Mouse (Mus musculus) urinary bladder, postnatal 14 days (tissue): ENCODE data around the gene Isoc2a.

Experiments used
- DNase-seq: peaks from one replicate; pipeline ENCODE4 v3.0.0; 2021; ENCODE audit warnings: low spot score

Gene Isoc2a

DNA sequence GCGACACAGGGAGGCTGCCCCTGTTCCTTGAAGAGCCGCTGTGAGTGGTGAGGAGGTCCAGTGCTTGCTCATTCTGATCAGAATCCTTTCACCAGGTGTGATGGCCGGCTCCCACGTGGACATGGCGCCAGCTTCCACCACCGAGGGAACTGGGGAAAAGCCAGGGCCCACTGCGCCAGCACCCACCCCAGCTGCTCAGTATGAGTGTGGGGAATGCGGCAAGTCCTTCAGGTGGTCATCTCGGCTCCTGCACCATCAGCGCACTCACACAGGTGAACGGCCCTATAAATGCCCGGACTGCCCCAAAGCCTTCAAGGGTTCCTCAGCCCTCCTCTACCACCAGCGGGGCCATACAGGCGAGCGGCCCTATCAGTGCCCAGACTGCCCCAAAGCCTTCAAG, 41.7 kb downstream of the Isoc2a start:
- no peak for DNase-seq

DNA sequence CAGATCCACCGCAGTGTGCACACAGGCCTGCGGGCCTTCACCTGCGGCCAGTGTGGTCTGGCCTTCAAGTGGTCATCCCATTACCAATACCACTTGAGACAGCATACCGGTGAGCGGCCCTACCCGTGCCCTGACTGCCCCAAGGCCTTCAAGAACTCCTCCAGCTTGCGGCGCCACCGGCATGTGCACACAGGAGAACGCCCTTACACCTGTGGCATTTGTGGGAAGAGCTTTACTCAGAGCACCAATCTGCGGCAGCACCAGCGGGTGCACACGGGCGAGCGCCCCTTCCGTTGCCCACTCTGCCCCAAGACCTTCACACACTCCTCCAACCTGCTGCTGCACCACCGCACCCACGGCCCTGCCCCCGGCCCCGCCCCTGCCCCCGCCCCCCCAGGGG, 42.1 kb downstream of the Isoc2a start:
- no peak for DNase-seq

DNA sequence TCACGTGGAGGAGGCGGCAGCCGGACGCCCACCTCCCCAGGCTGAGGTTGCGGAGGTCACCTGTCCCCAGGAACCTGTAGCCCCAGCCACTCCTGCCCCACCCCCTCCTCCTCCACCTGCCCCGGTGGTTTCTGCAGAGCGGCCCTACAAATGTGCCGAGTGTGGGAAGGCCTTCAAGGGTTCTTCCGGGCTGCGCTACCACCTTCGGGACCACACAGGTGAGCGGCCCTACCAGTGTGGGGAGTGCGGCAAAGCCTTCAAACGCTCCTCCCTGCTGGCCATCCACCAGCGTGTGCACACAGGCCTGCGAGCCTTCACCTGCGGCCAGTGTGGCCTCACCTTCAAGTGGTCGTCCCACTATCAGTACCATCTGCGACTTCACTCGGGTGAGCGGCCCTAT, 43.0 kb downstream of the Isoc2a start:
- no peak for DNase-seq

DNA sequence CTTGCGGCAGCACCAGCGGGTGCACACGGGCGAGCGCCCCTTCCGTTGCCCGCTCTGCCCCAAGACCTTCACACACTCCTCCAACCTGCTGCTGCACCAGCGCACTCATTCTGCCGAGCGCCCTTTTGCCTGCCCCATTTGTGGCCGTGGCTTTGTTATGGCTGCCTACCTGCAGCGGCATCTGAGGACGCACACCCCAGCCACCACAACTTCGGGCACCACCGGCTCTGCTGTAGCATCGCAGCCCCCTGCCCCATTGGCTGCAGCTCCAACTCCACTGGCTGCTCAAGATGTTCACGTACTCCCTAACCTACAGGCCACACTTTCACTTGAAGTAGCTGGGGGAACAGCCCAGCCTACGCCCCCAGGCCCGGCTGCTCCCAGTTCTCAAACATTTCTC, 43.5 kb downstream of the Isoc2a start:
- no peak for DNase-seq

DNA sequence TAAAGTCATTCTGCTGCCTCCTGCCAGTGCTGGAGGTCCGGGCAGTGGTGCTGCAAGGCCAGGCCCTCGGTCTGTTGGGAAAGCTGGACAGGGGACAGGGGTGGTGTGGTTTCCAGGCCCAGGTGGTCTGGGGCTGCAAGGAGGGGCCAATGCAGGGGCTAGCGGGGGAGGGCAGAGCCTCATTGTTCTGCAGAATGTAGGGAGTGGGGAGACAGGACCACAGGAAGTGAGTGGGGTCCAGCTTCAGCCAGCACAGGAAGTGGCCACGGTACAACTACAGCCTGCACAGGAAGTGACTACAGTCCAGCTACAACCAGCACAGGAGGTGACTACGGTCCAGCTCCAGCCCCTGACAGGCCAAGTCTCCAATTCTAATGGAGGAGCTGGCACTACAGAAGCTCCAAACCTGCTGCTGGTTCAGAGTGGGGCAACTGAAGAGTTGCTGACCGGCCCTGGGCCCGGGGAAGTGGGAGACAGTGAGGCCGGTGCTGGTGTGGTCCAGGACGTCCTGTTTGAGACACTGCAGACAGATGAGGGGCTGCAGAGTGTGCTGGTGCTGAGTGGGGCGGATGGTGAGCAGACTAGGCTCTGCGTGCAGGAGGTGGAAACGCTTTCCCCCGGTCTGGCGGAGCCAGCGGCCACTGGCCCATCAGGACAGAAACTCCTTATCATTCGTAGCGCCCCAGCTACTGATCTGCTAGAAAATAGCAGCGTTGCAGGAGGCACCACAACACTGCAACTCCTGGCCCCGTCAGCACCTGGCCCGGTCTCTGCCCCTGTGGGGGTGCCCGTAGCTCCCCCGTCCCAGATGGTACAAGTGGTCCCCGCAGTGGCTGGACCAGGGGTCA, 44.2 kb downstream of the Isoc2a start:
- DNase-seq = no peak

DNA sequence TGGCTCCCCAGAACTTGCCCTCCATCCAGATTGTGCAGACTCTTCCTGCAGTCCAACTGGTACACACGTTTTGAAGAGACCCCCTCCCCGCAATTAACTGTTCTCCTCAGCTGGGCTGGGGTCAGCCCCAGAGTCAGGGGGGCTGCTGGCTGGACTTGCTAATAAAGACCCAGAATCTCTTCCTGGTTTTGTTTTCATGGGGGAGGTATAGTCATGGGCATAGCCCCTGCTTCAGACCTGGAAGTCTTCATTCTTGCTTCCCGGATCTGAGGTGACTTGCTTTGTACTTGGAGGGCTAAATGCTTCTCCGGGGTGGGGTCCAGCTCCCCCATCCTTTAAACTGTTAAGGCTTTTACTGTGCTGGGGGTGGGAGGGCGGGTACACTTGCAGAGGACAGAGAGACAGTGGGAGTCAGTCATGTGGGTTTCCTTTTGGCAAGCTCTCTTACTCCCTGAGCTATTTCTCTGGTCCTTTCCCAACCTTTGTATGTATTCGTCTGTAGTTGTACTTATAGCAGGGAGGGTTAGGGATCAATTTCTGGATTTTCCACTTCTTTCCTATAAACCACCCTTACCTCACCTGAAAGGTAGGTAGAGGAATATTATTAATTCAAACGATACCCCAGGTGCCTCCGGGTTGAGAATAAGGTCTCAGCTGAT, 45.0 kb downstream of the Isoc2a start, which contains the start of gene Nat14:
Nat14 (plus strand) TSS at position 205 of the 659 bp plus-strand sequence.
- DNase-seq = no peak

DNA sequence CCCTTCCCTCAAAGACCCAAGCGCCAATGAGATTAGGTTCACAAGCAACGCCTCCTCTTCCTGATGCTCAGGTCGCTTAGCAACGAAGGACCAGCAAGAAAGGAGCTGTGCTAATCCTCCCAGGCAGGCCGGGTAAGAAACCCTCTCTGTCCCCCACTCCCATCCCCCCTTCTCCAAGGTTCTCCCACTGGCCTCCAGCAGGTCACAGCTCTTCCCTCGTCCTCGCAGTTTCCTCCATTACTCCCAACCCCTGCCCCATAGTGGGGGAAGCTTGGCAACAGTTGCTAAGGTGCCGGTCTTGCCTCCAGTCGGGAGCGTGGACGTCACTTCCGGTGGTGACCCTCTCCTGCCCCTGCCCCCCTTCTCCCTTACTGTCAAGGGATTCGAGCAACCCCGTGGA, 45.6 kb downstream of the Isoc2a start:
- DNase-seq = peak; percentile 51

DNA sequence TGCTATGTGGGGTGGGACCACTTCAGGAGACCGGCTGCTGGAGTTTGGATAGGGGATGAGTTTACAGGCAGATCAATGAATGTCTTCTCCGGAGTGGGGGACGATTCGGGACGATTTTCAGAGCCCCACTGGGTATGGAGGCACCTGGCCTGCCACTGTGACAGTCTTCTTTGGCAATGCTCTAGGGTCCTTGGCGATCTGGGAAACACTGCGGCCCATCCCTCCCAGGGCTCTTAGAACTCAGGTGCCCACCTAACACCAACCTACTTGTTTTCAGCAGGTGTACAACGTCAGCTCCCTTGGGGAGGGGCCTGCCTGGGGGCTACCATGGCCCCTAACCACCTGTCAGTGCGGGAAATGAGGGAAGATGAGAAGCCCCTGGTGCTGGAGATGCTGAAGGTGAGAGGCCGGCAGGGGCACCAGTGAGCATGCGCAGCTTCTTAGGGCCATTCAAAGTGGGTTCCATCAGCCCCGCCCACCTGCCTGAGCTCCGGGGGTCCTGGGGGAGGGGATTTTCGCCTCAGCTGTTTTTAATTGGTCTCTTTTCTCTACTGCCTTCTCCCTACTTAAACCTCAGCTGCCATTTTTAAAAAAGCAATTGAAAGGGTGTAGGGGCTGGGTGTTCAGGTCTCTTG, 46.1 kb downstream of the Isoc2a start:
- DNase-seq = no peak

DNA sequence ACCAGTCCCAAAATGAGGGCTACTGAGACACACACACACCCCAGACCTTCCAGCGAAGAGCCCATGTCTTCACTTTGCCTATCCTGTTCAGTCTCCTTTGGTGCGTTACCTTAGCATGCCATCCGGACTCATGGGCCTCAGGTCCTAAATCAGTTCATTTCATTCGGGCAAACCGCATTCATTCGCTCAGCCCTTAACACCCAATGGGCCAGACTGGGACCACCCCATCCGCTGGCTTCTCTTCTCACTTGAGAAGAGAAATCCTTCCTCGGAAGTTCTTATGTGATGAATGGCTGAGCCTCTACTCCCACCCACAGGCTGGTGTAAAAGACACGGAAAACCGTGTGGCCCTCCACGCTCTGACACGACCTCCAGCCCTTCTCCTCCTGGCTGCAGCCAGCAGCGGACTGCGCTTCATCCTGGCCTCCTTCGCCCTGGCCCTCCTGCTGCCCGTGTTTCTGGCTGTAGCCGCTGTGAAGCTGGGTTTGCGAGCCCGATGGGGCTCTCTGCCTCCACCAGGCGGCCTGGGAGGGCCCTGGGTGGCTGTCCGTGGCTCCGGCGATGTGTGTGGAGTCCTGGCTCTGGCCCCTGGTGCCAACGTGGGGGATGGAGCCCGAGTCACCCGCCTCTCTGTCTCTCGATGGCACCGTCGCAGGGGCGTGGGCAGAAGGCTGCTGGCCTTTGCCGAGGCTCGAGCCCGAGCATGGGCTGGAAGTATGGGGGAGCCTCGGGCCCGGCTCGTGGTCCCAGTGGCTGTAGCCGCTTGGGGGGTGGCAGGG, 46.8 kb downstream of the Isoc2a start:
- DNase-seq = peak; percentile 50

DNA sequence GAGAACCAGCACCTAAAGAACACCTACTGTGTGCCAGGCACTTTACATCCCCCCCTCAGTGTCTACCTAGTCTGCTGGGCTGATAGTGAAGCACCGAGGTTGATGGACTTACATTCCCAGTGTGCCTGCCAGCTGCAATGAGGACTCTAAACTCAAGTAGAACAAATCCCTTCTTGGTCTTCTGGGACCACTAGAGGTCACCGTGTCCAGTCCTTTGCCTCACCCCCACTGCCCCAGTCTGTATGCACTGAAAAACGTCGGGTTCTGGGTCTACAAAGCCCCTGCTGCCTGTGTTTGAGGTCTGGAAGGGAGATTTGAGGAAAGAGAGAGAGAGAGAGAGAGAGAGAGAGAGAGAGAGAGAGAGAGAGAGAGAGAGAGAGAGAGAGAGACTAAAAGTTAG, 47.5 kb downstream of the Isoc2a start:
- DNase-seq = no peak

DNA sequence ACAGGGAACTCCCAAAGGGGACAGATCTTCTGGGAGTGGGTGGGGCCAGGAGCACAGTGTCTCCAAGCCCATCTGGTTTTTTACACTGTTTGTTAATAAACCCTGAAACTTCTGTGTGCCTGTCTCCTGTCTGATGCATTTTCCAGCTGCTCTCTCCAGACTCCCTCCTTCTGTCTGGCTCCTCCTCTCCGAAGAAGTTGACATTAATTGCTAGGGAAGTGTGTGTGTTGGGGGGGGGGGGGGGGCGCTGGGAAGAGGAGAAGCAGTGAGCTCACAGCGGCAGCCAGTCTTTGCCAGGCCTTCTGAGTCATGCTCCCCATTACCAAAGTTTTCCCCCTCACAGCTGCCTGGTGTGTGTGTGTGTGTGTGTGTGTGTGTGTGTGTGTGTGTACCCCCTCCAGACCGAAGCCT, 47.9 kb downstream of the Isoc2a start:
- peak; percentile 51 for DNase-seq

DNA sequence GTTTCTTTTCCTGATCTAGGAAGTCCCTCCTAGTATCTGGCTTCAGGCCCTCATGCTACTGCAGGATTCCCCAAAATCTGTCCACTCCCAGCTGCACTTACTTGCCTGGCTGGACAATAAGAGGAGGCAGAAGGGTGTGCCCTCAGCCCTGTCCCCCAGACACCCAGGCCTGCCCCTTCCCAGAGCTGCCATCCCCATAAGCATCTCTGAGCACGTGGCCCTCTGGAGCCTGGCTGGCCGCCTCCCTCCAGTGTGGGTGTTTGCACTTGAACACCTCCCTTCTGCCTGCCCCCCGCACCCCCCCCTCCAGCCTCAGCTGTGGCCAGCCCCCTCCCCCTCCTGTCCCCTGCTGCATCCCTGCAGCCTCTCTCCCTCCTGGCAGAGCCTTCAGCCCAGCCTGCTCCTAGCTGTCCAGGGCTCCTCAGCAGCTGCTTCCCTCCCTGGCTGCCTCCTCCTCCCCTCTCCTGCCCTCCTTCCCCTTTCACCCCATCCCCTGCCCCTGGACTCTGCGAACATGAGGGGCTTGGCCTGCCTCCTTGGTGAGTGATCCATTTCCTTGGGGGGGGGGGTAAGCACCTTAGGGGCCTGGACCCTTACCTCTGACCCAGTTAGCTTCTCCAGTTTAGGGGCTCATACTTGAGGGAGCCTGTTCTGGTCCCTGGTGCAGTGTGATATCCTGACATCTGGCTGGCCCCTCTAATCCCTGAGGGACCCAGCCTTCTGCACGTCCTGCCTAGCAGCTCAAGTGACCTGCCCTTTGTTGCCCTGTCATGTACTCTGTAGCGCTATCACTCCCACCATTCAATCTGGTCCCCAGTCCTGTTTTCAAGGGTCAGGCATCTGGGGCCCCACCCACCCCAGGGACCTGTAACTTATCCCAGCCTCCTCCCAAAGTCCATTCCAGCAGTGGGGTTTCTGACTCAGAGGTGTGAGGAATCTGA, 48.8 kb downstream of the Isoc2a start, which contains the start of gene Ssc5d:
Ssc5d (plus strand) TSS at position 345 of the 941 bp plus-strand sequence.
- peak; percentile 66 for DNase-seq

DNA sequence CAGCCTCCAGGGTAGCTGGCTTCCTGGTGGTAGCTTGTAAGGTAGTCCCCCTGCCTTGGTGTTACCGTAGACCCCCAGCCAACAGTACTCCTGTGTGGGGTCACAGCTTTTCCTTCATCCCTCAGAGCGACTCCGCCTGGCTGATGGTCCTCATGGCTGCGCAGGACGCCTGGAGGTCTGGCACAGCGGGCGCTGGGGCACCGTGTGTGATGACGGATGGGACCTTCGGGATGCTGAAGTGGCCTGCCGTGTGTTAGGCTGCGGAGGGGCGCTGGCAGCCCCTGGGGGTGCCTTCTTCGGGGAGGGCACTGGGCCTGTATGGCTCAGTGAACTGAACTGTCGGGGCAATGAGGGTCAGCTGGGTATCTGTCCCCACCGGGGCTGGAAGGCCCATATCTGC, 49.9 kb downstream of the Isoc2a start:
- no peak for DNase-seq

DNA sequence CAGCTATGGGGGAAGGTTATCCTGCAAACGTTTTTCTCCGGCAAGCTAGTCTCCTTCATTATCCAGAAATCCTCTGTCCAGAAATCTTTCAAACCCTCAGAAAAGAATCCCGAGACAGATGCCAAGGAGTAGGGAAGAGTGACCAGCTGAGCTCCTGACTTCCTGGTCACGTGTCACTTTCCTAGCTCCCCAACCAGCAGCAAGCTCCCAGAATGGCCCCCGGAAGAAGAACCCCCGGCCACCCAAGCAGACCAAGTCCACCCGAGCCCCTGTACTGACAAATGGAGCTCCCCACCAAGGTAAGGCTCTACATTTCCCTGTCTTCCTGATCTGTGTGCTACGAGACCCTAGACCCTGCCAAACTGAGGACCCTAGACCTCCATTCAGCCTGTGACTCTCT, 50.8 kb downstream of the Isoc2a start:
- no peak for DNase-seq

DNA sequence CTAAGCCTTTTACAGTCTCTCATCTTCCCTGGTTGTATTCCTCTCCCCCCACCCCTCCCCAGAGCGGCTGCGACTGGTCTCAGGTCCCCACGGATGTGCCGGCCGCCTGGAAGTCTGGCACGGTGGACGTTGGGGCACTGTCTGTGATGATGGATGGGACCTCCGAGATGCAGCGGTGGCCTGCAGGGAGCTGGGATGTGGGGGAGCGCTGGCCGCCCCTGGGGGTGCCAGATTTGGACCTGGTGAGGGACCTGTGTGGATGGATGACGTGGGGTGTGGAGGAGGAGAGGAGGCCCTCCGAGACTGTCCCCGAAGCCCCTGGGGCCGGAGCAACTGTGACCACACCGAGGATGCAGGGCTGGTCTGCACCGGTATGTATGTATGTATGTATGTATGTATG, 51.4 kb downstream of the Isoc2a start:
- no peak for DNase-seq

DNA sequence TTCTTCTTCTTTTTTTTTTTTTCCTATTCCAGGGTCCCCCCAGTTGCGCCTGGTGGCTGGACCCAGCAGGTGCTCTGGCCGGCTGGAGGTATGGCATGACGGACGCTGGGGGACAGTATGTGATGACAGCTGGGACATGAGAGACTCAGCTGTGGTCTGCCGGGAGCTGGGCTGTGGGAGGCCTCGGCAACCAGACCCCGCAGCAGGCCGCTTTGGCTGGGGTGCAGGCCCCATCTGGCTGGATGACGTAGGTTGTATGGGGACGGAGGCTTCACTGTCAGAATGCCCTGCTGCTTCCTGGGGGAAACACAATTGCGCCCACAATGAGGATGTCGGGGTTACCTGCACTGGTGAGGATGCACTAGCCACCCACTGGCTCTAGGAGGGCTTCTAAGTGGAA, 56.1 kb downstream of the Isoc2a start:
- DNase-seq = no peak

DNA sequence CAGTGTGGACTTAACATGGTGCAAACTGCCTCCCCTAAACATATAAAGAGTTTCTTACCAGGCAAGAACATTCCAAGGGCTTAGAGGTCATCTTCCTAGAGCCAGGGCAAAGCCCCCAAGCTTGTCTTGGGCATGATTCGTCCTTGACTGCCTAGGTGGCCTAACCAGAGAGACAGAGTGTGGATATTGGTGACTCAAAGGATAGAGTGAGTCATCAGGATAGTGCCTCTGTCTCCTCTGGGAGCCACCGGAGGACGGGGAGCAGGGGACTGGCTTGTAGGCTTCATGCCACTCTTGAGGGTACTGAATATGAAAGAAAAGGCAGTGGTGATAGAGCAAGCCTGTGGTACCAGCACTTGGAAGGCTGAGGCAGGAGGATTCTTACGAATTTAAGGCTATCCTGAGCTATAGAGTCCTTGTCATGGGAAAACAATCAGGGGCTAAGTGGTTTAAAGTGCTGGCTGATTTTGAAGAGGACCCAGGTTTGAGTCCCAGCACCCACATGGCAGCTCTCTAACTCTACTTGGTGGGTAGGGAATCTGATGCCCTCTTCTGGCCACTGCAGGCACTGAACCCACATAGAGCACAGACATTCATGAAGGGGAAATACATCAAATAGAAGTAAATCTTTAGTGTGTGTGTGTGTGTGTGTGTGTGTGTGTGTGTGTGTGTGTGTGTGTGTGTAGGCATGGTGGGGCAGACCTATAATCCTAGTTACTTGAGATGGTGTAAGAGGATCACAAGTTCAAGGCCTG, 57.4 kb downstream of the Isoc2a start:
- DNase-seq = no peak

DNA sequence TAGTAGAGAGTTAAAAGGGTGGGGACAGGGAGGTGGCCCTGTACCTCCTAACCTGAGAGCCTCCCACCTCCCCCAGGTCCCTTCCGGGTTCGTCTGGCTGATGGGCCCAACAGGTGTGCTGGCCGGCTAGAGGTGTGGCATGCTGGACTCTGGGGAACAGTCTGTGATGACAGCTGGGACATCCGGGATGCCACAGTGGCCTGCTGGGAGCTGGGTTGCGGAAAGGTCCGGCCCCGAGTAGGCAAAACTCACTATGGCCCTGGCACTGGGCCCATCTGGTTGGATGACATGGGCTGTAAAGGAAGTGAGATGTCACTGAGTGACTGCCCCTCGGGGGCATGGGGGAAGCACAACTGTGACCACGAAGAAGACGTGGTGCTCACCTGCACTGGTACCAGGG, 59.9 kb downstream of the Isoc2a start:
- no peak for DNase-seq

DNA sequence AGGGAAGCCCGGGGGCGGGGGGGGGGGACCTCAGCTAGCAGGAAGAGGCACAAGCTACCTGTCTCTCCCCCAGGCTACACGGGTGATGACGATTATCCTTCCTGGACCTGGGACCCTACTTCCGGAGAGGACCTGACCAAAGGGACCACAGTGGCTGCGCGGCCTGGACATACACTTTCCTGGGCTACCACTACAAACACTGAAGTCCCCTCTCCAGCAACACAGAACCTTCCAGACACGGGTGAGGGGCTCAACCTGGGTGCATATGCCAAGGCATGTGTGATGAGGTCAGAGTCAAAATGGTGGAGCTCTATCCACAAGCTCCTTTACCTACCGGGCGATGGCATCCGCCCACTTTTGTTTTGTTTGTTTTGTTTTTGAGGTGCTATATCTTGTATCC, 60.4 kb downstream of the Isoc2a start:
- no peak for DNase-seq

DNA sequence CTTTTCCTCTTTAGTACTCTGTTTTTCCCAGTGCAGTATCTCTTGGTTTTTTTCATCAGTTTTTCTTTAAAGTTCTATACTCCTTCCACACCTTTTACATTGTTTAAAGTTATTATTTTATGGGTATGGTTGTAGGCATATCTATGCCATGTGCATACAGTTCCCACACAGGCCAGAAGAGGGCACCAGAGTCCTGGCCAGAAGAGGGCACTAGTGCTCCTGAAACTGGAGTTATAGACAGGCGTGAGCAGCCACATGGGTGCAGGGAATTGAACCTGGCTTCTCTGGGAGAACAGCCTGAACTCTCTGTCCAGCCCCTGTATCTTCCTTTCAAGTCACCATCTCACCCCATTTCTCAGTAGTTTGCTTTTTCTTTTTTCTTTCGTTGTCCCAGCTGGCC, 61.5 kb downstream of the Isoc2a start:
- peak; percentile 83 for DNase-seq
